Mouse (Mus musculus): ENCODE data around the gene Cstad. TPM values are rescaled to one million over a fixed set of nuclear protein-coding genes. Genes with fewer than 3 reads are reported as not detected.

Gene Cstad
- polyA plus RNA-seq, 1 experiment, result not detected

DNA sequence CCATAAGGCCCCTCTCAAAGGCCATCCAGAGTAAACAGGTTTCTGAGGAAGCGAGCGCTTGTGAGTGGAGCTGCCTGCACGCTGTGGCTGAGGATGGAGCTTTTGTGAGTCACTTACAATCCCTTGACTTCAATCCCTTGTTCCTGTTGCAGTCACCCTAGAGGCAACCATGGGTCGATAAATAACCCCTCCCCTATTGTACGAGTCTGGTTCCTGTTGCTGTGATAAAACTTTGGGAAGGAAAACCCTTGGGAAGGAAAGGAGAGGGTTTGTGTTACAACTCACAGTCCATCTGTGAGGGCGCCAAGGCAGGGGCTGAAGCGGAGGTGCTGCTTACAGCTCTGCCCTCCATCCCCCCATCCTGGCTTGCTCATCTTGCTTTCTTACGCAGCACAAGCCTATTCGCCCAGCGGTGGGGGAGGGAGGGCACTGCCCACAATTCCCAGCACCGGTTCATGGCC is 45.2 kb downstream of the Cstad start:
- 0 out of 2 replicates have a peak overlapping the region, but pooled peaks have one; percentile 39 for H3K27ac ChIP-seq (ENCODE audit: insufficient read depth, low read depth, low read length)
- no peaks in the 10 kb centered on the region for H3K27me3 ChIP-seq (ENCODE audit: control insufficient read depth, insufficient read depth, low read length)
- H3K4me1 ChIP-seq (ENCODE audit: control insufficient read depth, insufficient read depth, insufficient read length, low read length), result no peaks in the 10 kb centered on the region
- H3K4me3 ChIP-seq (ENCODE audit: low read depth, low read length), result no peak overlapping the region; the same call in 1 of the 2 replicates
- TF ChIP-seq POLR2A (IDR thresholded peaks at IDR 0.05; ENCODE audit: low read depth, low read length) (no peak), CTCF (IDR thresholded peaks at IDR 0.05; ENCODE audit: extremely low read depth, insufficient read length, insufficient replicate concordance, low read depth, low read length) (no peak)
- no peaks in the 10 kb centered on the region for H3K36me3 ChIP-seq (ENCODE audit: control insufficient read depth, insufficient read depth, low read length)
- WGBS, result 52% methylated on average over 11 of the region's 11 CpGs

GRCm38 (mm10) chr2:30642810-30643209 is 48.0 kb downstream of the Cstad start:
- no peaks in the 10 kb centered on the region for H3K27me3 ChIP-seq (ENCODE audit: control insufficient read depth, insufficient read depth, low read length)
- no peak for TF ChIP-seq POLR2A (IDR thresholded peaks at IDR 0.05; ENCODE audit: low read depth, low read length)
- TF ChIP-seq CTCF (IDR thresholded peaks at IDR 0.05; ENCODE audit: extremely low read depth, insufficient read length, insufficient replicate concordance, low read depth, low read length), result no peak
- no peak overlapping the region for H3K27ac ChIP-seq (ENCODE audit: insufficient read depth, low read depth, low read length)
- no peak overlapping the region for H3K4me3 ChIP-seq (ENCODE audit: low read depth, low read length)
- H3K4me1 ChIP-seq (ENCODE audit: control insufficient read depth, insufficient read depth, insufficient read length, low read length), result peaks cover 7% of the 10 kb centered on the region
- no peaks in the 10 kb centered on the region for H3K36me3 ChIP-seq (ENCODE audit: control insufficient read depth, insufficient read depth, low read length)
- WGBS, result 29% methylated on average over 5 of the region's 5 CpGs

DNA sequence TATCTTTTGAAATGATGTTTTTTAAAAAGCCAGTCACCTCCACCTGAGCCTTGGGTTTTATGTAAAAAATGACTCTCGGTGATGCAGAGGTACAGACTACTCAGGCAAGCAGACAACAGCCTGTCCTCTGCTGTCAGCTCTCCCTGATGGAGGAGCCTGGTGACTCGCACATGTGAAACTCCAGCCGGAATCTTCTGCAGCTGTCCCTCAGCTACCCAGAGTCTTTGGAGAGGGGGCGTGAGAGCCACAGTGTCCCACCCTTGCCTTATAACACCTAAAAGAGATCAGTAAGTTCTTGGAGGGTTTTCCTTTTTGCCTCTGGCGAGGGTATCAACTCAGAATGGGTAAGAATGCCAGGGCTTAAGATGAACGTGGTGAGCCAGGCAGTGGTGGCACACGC is 48.6 kb downstream of the Cstad start:
- WGBS, result 74% methylated on average over 7 of the region's 7 CpGs
- H3K4me1 ChIP-seq (ENCODE audit: control insufficient read depth, insufficient read depth, insufficient read length, low read length), result peaks cover 8% of the 10 kb centered on the region
- H3K27me3 ChIP-seq (ENCODE audit: control insufficient read depth, insufficient read depth, low read length), result no peaks in the 10 kb centered on the region
- no peak overlapping the region for H3K4me3 ChIP-seq (ENCODE audit: low read depth, low read length)
- H3K27ac ChIP-seq (ENCODE audit: insufficient read depth, low read depth, low read length), result no peak overlapping the region
- H3K36me3 ChIP-seq (ENCODE audit: control insufficient read depth, insufficient read depth, low read length), result no peaks in the 10 kb centered on the region
- TF ChIP-seq CTCF (IDR thresholded peaks at IDR 0.05; ENCODE audit: extremely low read depth, insufficient read length, insufficient replicate concordance, low read depth, low read length) (no peak), POLR2A (IDR thresholded peaks at IDR 0.05; ENCODE audit: low read depth, low read length) (no peak)

- TF ChIP-seq CTCF (IDR thresholded peaks at IDR 0.05; ENCODE audit: extremely low read depth, insufficient read length, insufficient replicate concordance, low read depth, low read length) (no peak), POLR2A (IDR thresholded peaks at IDR 0.05; ENCODE audit: low read depth, low read length) (no peak)
- Histone ChIP-seq H3K4me1 (ENCODE audit: control insufficient read depth, insufficient read depth, insufficient read length, low read length) (peaks cover 8% of the 10 kb centered on the region), H3K27ac (ENCODE audit: insufficient read depth, low read depth, low read length) (no peak overlapping the region), H3K27me3 (ENCODE audit: control insufficient read depth, insufficient read depth, low read length) (no peaks in the 10 kb centered on the region), H3K36me3 (ENCODE audit: control insufficient read depth, insufficient read depth, low read length) (no peaks in the 10 kb centered on the region), H3K4me3 (ENCODE audit: low read depth, low read length) (no peak overlapping the region)
- 32% methylated on average over 5 of the region's 5 CpGs for WGBS
Observed at GRCm38 (mm10) chr2:30646833-30647232, 52.0 kb downstream of the Cstad start.

- H3K27ac ChIP-seq (ENCODE audit: insufficient read depth, low read depth, low read length), result no peak overlapping the region
- no peak for TF ChIP-seq CTCF (IDR thresholded peaks at IDR 0.05; ENCODE audit: extremely low read depth, insufficient read length, insufficient replicate concordance, low read depth, low read length)
- no peak for TF ChIP-seq POLR2A (IDR thresholded peaks at IDR 0.05; ENCODE audit: low read depth, low read length)
- no peak overlapping the region for H3K4me3 ChIP-seq (ENCODE audit: low read depth, low read length)
- no peaks in the 10 kb centered on the region for H3K36me3 ChIP-seq (ENCODE audit: control insufficient read depth, insufficient read depth, low read length)
- no peaks in the 10 kb centered on the region for H3K27me3 ChIP-seq (ENCODE audit: control insufficient read depth, insufficient read depth, low read length)
- peaks cover 8% of the 10 kb centered on the region for H3K4me1 ChIP-seq (ENCODE audit: control insufficient read depth, insufficient read depth, insufficient read length, low read length)
- 40% methylated on average over 11 of the region's 11 CpGs for WGBS
Observed at GRCm38 (mm10) chr2:30647303-30647881, 52.6 kb downstream of the Cstad start.

- Histone ChIP-seq H3K27ac (ENCODE audit: insufficient read depth, low read depth, low read length) (no peak overlapping the region), H3K4me1 (ENCODE audit: control insufficient read depth, insufficient read depth, insufficient read length, low read length) (peaks cover 10% of the 10 kb centered on the region), H3K4me3 (ENCODE audit: low read depth, low read length) (no peak overlapping the region), H3K27me3 (ENCODE audit: control insufficient read depth, insufficient read depth, low read length) (no peaks in the 10 kb centered on the region), H3K36me3 (ENCODE audit: control insufficient read depth, insufficient read depth, low read length) (no peaks in the 10 kb centered on the region)
- TF ChIP-seq CTCF (IDR thresholded peaks at IDR 0.05; ENCODE audit: extremely low read depth, insufficient read length, insufficient replicate concordance, low read depth, low read length) (no peak), POLR2A (IDR thresholded peaks at IDR 0.05; ENCODE audit: low read depth, low read length) (no peak)
- WGBS, result 24% methylated on average over 13 of the region's 13 CpGs
Observed at GRCm38 (mm10) chr2:30647882-30648494, 53.1 kb downstream of the Cstad start.

DNA sequence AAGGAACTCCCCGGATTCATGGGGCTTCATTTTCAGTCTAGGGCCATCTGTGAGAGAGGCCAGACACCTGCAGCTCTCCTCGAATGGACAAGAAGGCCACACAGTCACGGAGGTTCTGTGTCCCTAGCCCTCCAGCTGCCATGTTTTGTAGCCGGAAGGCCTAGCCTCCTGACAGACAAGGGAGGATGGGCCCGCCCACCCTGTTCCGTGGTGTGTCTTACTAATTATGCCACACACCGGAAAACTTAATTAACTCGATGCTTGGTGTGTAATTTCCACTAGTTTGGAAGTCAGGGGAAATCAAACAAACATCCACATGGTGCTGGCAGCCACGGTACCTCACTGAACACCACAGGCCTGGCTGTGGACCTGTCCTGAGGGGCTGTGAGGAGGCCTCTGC is 55.4 kb downstream of the Cstad start:
- TF ChIP-seq POLR2A (IDR thresholded peaks at IDR 0.05; ENCODE audit: low read depth, low read length) (no peak), CTCF (IDR thresholded peaks at IDR 0.05; ENCODE audit: extremely low read depth, insufficient read length, insufficient replicate concordance, low read depth, low read length) (no peak)
- Histone ChIP-seq H3K27me3 (ENCODE audit: control insufficient read depth, insufficient read depth, low read length) (no peaks in the 10 kb centered on the region), H3K36me3 (ENCODE audit: control insufficient read depth, insufficient read depth, low read length) (no peaks in the 10 kb centered on the region), H3K4me3 (ENCODE audit: low read depth, low read length) (no peak overlapping the region), H3K4me1 (ENCODE audit: control insufficient read depth, insufficient read depth, insufficient read length, low read length) (peaks cover 10% of the 10 kb centered on the region), H3K27ac (ENCODE audit: insufficient read depth, low read depth, low read length) (no peak overlapping the region)
- WGBS, result 79% methylated on average over 9 of the region's 9 CpGs
